Mouse (Mus musculus): ENCODE measurements at regions not wholly inside any gene's neighbourhood (a gene's known extent, or its start where the extent isn't known, plus 50 kb on each side); places are given as distances from the start of the nearest gene placed in this dataset.
"Not testable (repeated sequence)": the region's sequence is repeated elsewhere in the genome, so short reads cannot be mapped to it uniquely, and the experiment has no call there.

- DNase-seq (ENCODE audit: low spot score in 2 of 2) = no peak
Measured at GRCm38 (mm10) chr14:9492228-9492627, 826.2 kb upstream of the 4930452B06Rik start.

- no peak for DNase-seq (ENCODE audit: low spot score in 2 of 2)
Measured at GRCm38 (mm10) chr14:9488585-9488984, 822.5 kb upstream of the 4930452B06Rik start.

- no peak for DNase-seq (ENCODE audit: low spot score in 2 of 2)
Measured at GRCm38 (mm10) chr14:9478981-9479380, 812.9 kb upstream of the 4930452B06Rik start.

- DNase-seq (ENCODE audit: low spot score in 2 of 2) = peak; percentile 16 to 31
Measured at GRCm38 (mm10) chr14:9475169-9475568, 809.1 kb upstream of the 4930452B06Rik start.

GRCm38 (mm10) chr14:9469686-9470085 lies 803.6 kb upstream of the 4930452B06Rik start:
- DNase-seq (ENCODE audit: low spot score in 2 of 2) = no peak

- DNase-seq (ENCODE audit: low spot score in 2 of 2) = no peak
Measured at GRCm38 (mm10) chr14:9468654-9469053, 802.6 kb upstream of the 4930452B06Rik start.

GRCm38 (mm10) chr14:9467690-9468458 lies 801.8 kb upstream of the 4930452B06Rik start:
- no peak for DNase-seq (ENCODE audit: low spot score in 2 of 2)

GRCm38 (mm10) chr14:9460006-9460405 lies 794.0 kb upstream of the 4930452B06Rik start:
- DNase-seq (ENCODE audit: low spot score in 2 of 2) = peak; percentile 49 to 58

GRCm38 (mm10) chr14:9458856-9459255 lies 792.8 kb upstream of the 4930452B06Rik start:
- DNase-seq (ENCODE audit: low spot score in 2 of 2) = no peak

- no peak for DNase-seq (ENCODE audit: low spot score in 2 of 2)
Measured at GRCm38 (mm10) chr14:9457801-9458495, 791.9 kb upstream of the 4930452B06Rik start.

- no peak for DNase-seq (ENCODE audit: low spot score in 2 of 2)
Measured at GRCm38 (mm10) chr14:9455986-9456385, 789.9 kb upstream of the 4930452B06Rik start.

GRCm38 (mm10) chr14:9449942-9450341 lies 783.9 kb upstream of the 4930452B06Rik start:
- peak in 1 of 2 experiments; percentile 22 for DNase-seq (ENCODE audit: low spot score in 2 of 2)

GRCm38 (mm10) chr14:9437896-9438295 lies 771.9 kb upstream of the 4930452B06Rik start:
- DNase-seq (ENCODE audit: low spot score in 2 of 2) = no peak

- DNase-seq (ENCODE audit: low spot score in 2 of 2) = no peak
Measured at GRCm38 (mm10) chr14:9435136-9435535, 769.1 kb upstream of the 4930452B06Rik start.

- no peak for DNase-seq (ENCODE audit: low spot score in 2 of 2)
Measured at GRCm38 (mm10) chr14:9433081-9433590, 767.1 kb upstream of the 4930452B06Rik start.

GRCm38 (mm10) chr14:9431798-9432197 lies 765.8 kb upstream of the 4930452B06Rik start:
- no peak for DNase-seq (ENCODE audit: low spot score in 2 of 2)

GRCm38 (mm10) chr14:9411822-9412403 lies 745.9 kb upstream of the 4930452B06Rik start:
- no peak for DNase-seq (ENCODE audit: low spot score in 2 of 2)

GRCm38 (mm10) chr14:9403688-9404087 lies 737.6 kb upstream of the 4930452B06Rik start:
- no peak for DNase-seq (ENCODE audit: low spot score in 2 of 2)

GRCm38 (mm10) chr14:9400861-9401260 lies 734.8 kb upstream of the 4930452B06Rik start:
- no peak for DNase-seq (ENCODE audit: low spot score in 2 of 2)

- peak; percentile 78 to 91 for DNase-seq (ENCODE audit: low spot score in 2 of 2)
Measured at GRCm38 (mm10) chr14:9393271-9393771, 727.3 kb upstream of the 4930452B06Rik start.

- DNase-seq (ENCODE audit: low spot score in 2 of 2) = not testable (repeated sequence)
Measured at GRCm38 (mm10) chr14:9389878-9390536, 724.0 kb upstream of the 4930452B06Rik start.

- DNase-seq (ENCODE audit: low spot score in 2 of 2) = no peak
Measured at GRCm38 (mm10) chr14:9389180-9389579, 723.1 kb upstream of the 4930452B06Rik start.

Measured in right cerebral cortex, adult 2 months (tissue).